Comparison of ENCODE assay signal across 23 mouse cellular contexts in genomic region chr15:97865175-97865574, GRCm38 (mm10). TPM values are rescaled to one million over a fixed set of nuclear protein-coding genes. Genes with fewer than 3 reads are reported as not detected.
DNase-seq lines count a peak whose midpoint lies in the region; ATAC-seq and TF ChIP-seq lines count a peak whose summit lies in the region.
"Had no signal": no experiment of that assay in that cellular context is flagged by ENCODE, and none has a peak within 500 bp of the region (broad histone marks: within the 10 kb centered on the region; RNA-seq: fewer than 3 reads in every experiment).

No protein-coding gene starts in this region.

- DNase-seq in heart, postnatal 10 days, result no peak
- peak; percentile 45 for DNase-seq in lung, embryonic 14.5 days
- no peak for DNase-seq in lung, postnatal 36 days
- peak; percentile 64 for DNase-seq in MEL-GATA-1-ER (ENCODE audit: extremely low read depth, low read depth)
- DNase-seq in liver, embryonic 14.5 days (ENCODE audit: low read depth in 3 of 3, low spot score in 3 of 3), result no peak
- DNase-seq in adrenal gland, postnatal 10 days, result no peak
- DNase-seq in gastrocnemius, postnatal 25 days, result no peak
- DNase-seq: adrenal gland, postnatal 25 days; cerebellum, adult 2 months; forebrain, postnatal 0 days; gastrocnemius, adult 2 months; kidney, adult 18-20 months; kidney, postnatal 14 days; lung, adult 2 months; retina, postnatal 1 day had no signal

- H3K4me1 ChIP-seq in heart, embryonic 11.5 days (ENCODE audit: control insufficient read depth, insufficient read depth, low read length), result peaks cover 21% of the 10 kb centered on the region
- peaks cover 7% of the 10 kb centered on the region; the same call in 1 of the 2 replicates for H3K4me1 ChIP-seq in lung, embryonic 14.5 days (ENCODE audit: insufficient read depth)
- H3K4me1 ChIP-seq in liver, embryonic 14.5 days (replicated peaks; ENCODE audit: control insufficient read depth in 2 of 2, insufficient read depth in 2 of 2, low read length in 1 of 2), result peaks cover 0 to 8% of the 10 kb centered on the region in 2 experiments; a peak in 2 of 4 replicates

- H3K9ac ChIP-seq in heart, embryonic 11.5 days (ENCODE audit: low read depth, low read length), result no peak overlapping the region
- H3K9ac ChIP-seq in lung, embryonic 14.5 days, result no peak overlapping the region
- no peak overlapping the region for H3K9ac ChIP-seq in liver, embryonic 14.5 days (replicated peaks)
- H3K9ac ChIP-seq: embryonic facial prominence, embryonic 13.5 days; forebrain, postnatal 0 days; midbrain, embryonic 13.5 days had no signal

- peak; percentile 73 for TF ChIP-seq EP300 in liver, embryonic 14.5 days (IDR thresholded peaks at IDR 0.05; ENCODE audit: low read depth)

- 9% methylated on average over 6 of the region's 6 CpGs for WGBS in heart, embryonic 11.5 days (ENCODE audit: insufficient replicate concordance)
- 18% methylated on average over 6 of the region's 6 CpGs for WGBS in lung, embryonic 14.5 days
- 6% methylated on average over 6 of the region's 6 CpGs for WGBS in liver, embryonic 14.5 days (ENCODE audit: insufficient replicate concordance)

- no peak overlapping the region for H3K4me2 ChIP-seq in heart, embryonic 11.5 days
- H3K4me2 ChIP-seq in lung, embryonic 14.5 days, result no peak overlapping the region
- no peak overlapping the region for H3K4me2 ChIP-seq in liver, embryonic 14.5 days (ENCODE audit: low read depth)
- H3K4me2 ChIP-seq: embryonic facial prominence, embryonic 13.5 days; midbrain, embryonic 13.5 days had no signal

- H3K27me3 ChIP-seq in heart, embryonic 11.5 days (ENCODE audit: control insufficient read depth, insufficient read depth, low read length), result peaks cover 9% of the 10 kb centered on the region; the same call in 1 of the 2 replicates
- H3K27me3 ChIP-seq in lung, embryonic 14.5 days (ENCODE audit: insufficient read depth, low read length), result no peaks in the 10 kb centered on the region
- no peaks in the 10 kb centered on the region for H3K27me3 ChIP-seq in liver, embryonic 14.5 days (ENCODE audit: control insufficient read depth, insufficient read depth, low read length)
- H3K27me3 ChIP-seq: embryonic facial prominence, embryonic 13.5 days; midbrain, embryonic 13.5 days had no signal

- peak; percentile 50; the same call in 1 of the 2 replicates for ATAC-seq in heart, embryonic 11.5 days (replicated peaks; ENCODE audit: insufficient number of reproducible peaks, low FRiP score, low TSS enrichment)
- ATAC-seq in lung, embryonic 14.5 days (ENCODE audit: insufficient read depth), result 0 out of 2 replicates have a peak, but pooled peaks have one; percentile 26
- ATAC-seq in liver, embryonic 14.5 days (ENCODE audit: insufficient read depth), result peak; percentile 69
- ATAC-seq: activated CD4-positive, CD25-positive, alpha-beta regulatory T cell, adult 4 months; forebrain, postnatal 0 days; hindbrain, embryonic 16.5 days; midbrain, embryonic 13.5 days had no signal

- H3K36me3 ChIP-seq in heart, embryonic 11.5 days (ENCODE audit: control insufficient read depth, insufficient read depth, low read length), result no peaks in the 10 kb centered on the region
- H3K36me3 ChIP-seq in lung, embryonic 14.5 days (ENCODE audit: insufficient read depth), result no peaks in the 10 kb centered on the region
- H3K36me3 ChIP-seq in liver, embryonic 14.5 days (replicated peaks; ENCODE audit: control insufficient read depth, insufficient read depth, low read depth), result no peaks in the 10 kb centered on the region
- H3K36me3 ChIP-seq: limb, embryonic 10.5 days; midbrain, embryonic 13.5 days had no signal

- H3K27ac ChIP-seq in heart, embryonic 11.5 days (ENCODE audit: low read depth, low read length), result peak overlapping the region; percentile 51; the same call in 1 of the 2 replicates
- H3K27ac ChIP-seq in lung, embryonic 14.5 days (ENCODE audit: low read depth), result peak overlapping the region; percentile 66
- H3K27ac ChIP-seq in liver, embryonic 14.5 days, result no peak overlapping the region; the same call in 1 of the 2 replicates
- H3K27ac ChIP-seq: embryonic facial prominence, embryonic 13.5 days; gastrocnemius, adult 2 months; left cerebral cortex, adult 2 months; limb, embryonic 10.5 days; midbrain, embryonic 13.5 days had no signal

- H3K9me3 ChIP-seq in heart, embryonic 11.5 days (replicated peaks; ENCODE audit: control insufficient read depth, low read length), result no peaks in the 10 kb centered on the region; the same call in 1 of the 2 replicates
- H3K9me3 ChIP-seq in lung, embryonic 14.5 days (ENCODE audit: low read depth, low read length), result peaks cover 5% of the 10 kb centered on the region; the same call in 1 of the 2 replicates
- no peaks in the 10 kb centered on the region for H3K9me3 ChIP-seq in liver, embryonic 14.5 days (ENCODE audit: control insufficient read depth, low read length)
- H3K9me3 ChIP-seq: limb, embryonic 10.5 days; midbrain, embryonic 13.5 days had no signal

- intact Hi-C loops in heart, postnatal 10 days (cut with DNase I), result no loop called here

- no peak for TF ChIP-seq CTCF in lung, embryonic 14.5 days (IDR thresholded peaks at IDR 0.05; ENCODE audit: low read depth)
- no peak for TF ChIP-seq CTCF in liver, embryonic 14.5 days (IDR thresholded peaks at IDR 0.05; ENCODE audit: low read depth)

- H3K4me3 ChIP-seq in heart, embryonic 11.5 days (ENCODE audit: low read depth, low read length), result no peak overlapping the region
- no peak overlapping the region for H3K4me3 ChIP-seq in lung, embryonic 14.5 days (ENCODE audit: low read depth, low read length)
- H3K4me3 ChIP-seq in liver, embryonic 14.5 days (ENCODE audit: insufficient read depth in 1 of 2, low read depth in 2 of 2, low read length in 2 of 2), result no peak overlapping the region
- H3K4me3 ChIP-seq: embryonic facial prominence, embryonic 13.5 days; gastrocnemius, adult 2 months; left cerebral cortex, adult 2 months; limb, embryonic 10.5 days; midbrain, embryonic 13.5 days; myocyte had no signal

RNA-seq across cellular contexts. Expression of gene Hdac7, which starts 20.9 kb away (rescaled TPM):
- 24.6 and 25.0 TPM in 2 replicates for polyA plus RNA-seq in heart, embryonic 11.5 days (2014; fragmentation: Nextera tagmentation; extraction: Ambion mirVana)
- 10 to 100 TPM; 57.9 to 59.4 TPM for total RNA-seq in heart, postnatal 10 days (2021)
- 43.8 and 51.2 TPM in 2 replicates for polyA plus RNA-seq in lung, embryonic 14.5 days (2014; fragmentation: Nextera tagmentation; extraction: Ambion mirVana)
- polyA plus RNA-seq in liver, embryonic 14.5 days (2012; rRNA removed), result 8.6 and 11.3 TPM in 2 replicates
- polyA plus RNA-seq in liver, embryonic 14.5 days (2014; fragmentation: Nextera tagmentation; extraction: Ambion mirVana), result 4.7 and 6.6 TPM in 2 replicates
- 10 to 100 TPM; 50.4 to 76.7 TPM for total RNA-seq in adrenal gland, postnatal 10 days (2021)
- 10 to 100 TPM; 11.9 to 15.0 TPM for total RNA-seq in gastrocnemius, postnatal 25 days (2021)

RNA-seq across cellular contexts. Expression of gene Vdr, which starts 45.3 kb away (rescaled TPM):
- 0.62 and 0.72 TPM in 2 replicates for polyA plus RNA-seq in heart, embryonic 11.5 days (2014; fragmentation: Nextera tagmentation; extraction: Ambion mirVana)
- 1 to 10 TPM; 1.6 to 2.3 TPM for total RNA-seq in heart, postnatal 10 days (2021)
- 0.38 and 0.61 TPM in 2 replicates for polyA plus RNA-seq in lung, embryonic 14.5 days (2014; fragmentation: Nextera tagmentation; extraction: Ambion mirVana)
- 0.08 and 0.11 TPM in 2 replicates for polyA plus RNA-seq in liver, embryonic 14.5 days (2012; rRNA removed)
- 0.15 and 0.32 TPM in 2 replicates for polyA plus RNA-seq in liver, embryonic 14.5 days (2014; fragmentation: Nextera tagmentation; extraction: Ambion mirVana)
- total RNA-seq in adrenal gland, postnatal 10 days (2021), result 1 to 10 TPM; 5.3 to 5.4 TPM
- total RNA-seq in gastrocnemius, postnatal 25 days (2021), result under 1 TPM; 0.18 to 0.32 TPM
- polyA plus RNA-seq: midbrain, embryonic 13.5 days had no signal

Comparison
In these comparisons a context has a peak if more than half of its experiments do, and no peak if none do; other contexts are left out.
1. DNase-seq: peak in lung, embryonic 14.5 days (single experiment) and MEL-GATA-1-ER (single experiment); none in heart, postnatal 10 days (0 of 2), lung, postnatal 36 days (single experiment), liver, embryonic 14.5 days (0 of 3), adrenal gland, postnatal 10 days (single experiment) and gastrocnemius, postnatal 25 days (single experiment).
2. Peak in every context shown above with its lines, with median percentiles within 50 percentile points of each other: ATAC-seq.